Mouse (Mus musculus) testis, adult 2 months (tissue): ENCODE data around the gene Id4.

Experiments used
- CTCF ChIP-seq: fragments of 200-500 bp; IDR thresholded peaks from 2 replicates; pipeline ENCODE4 v1.5.1; 2012; ENCODE audit warnings: low read depth, mild to moderate bottlenecking, inconsistent platforms, low read length, moderate library complexity; ENCODE audit not compliant: control insufficient read depth, insufficient read depth, insufficient replicate concordance
- POLR2A ChIP-seq: fragments of 200-500 bp; IDR thresholded peaks from 2 replicates; pipeline ENCODE4 v1.6.1; 2012; ENCODE audit warnings: low read depth, mild to moderate bottlenecking, inconsistent platforms, low read length, moderate library complexity; ENCODE audit not compliant: control insufficient read depth

DNA sequence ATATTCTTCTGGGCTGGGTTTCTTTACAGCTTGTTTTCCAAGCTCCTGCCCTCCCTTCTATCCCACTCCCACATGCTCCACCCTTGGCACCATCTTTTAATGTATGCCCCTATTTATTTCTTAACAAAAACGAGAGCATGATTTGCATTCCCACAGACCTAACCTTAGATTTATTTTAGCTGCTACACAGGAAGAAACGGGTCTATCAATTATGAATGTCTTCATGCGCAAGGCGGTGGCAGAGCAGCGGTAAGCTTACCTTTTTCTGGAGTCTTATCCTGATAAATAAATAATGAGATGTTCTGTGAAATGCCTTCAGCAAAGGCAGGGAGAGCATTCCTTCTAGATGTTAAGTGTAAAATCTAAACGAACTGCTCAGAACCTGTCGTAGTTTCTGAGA, 24.2 kb upstream of the Id4 start:
- no peak for TF ChIP-seq POLR2A
- no peak for TF ChIP-seq CTCF
